Mouse (Mus musculus): ENCODE measurements around the gene Tbata. TPM values are rescaled to one million over a fixed set of nuclear protein-coding genes. Genes with fewer than 3 reads are reported as not detected.

Gene Tbata
- polyA plus RNA-seq (2012; rRNA removed) = not detected in 2 replicates

DNA sequence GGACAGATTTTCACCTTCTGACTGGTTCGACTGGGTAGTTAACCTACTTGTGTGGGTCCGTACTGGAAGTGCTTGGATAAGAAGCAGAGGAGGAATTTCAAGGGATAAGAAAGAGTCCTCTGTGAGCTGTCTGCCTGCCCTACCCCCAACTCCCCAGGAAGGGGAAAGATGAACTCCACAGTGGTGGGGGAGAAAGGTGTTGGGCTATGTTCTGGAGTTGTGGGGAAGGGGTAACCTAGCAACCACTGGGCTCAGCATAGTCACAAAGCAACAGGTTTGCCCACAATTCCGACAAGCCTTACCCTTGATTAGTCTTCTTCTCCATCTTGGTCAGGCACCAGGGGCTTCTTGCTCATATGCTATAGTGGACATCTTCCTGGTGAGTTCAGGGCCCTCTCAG, at the start of gene Tbata:
TSS of gene Tbata (plus strand) at position 301 of the 400 bp plus-strand sequence.
- Histone ChIP-seq H3K36me3 (ENCODE audit: control insufficient read depth, insufficient read depth, low read length) (no peaks in the 10 kb centered on the region), H3K4me1 (ENCODE audit: control insufficient read depth, insufficient read depth, insufficient read length) (peaks cover 2% of the 10 kb centered on the region; the same call in 1 of the 2 replicates), H3K27ac (ENCODE audit: insufficient read depth, low read length) (no peak within 1 kb of the TSS), H3K4me3 (ENCODE audit: extremely low read depth, insufficient read depth, insufficient read length) (no peak within 1 kb of the TSS), H3K27me3 (ENCODE audit: control insufficient read depth, insufficient read depth, low read length) (no peaks in the 10 kb centered on the region)
- no peak for TF ChIP-seq POLR2A (IDR thresholded peaks at IDR 0.05; ENCODE audit: low read depth, low read length)
- no peak for TF ChIP-seq CTCF (IDR thresholded peaks at IDR 0.05; ENCODE audit: extremely low read depth, insufficient read depth, insufficient read length, insufficient replicate concordance)
- no peak for DNase-seq (ENCODE audit: low read depth in 1 of 2, low spot score in 2 of 2)
- WGBS = 81% methylated on average over 3 of the region's 3 CpGs

GRCm38 (mm10) chr10:61123276-61123913, 48.4 kb upstream of the Tbata start:
- no peak overlapping the region for H3K4me3 ChIP-seq (ENCODE audit: extremely low read depth, insufficient read depth, insufficient read length)
- peaks cover 6% of the 10 kb centered on the region for H3K4me1 ChIP-seq (ENCODE audit: control insufficient read depth, insufficient read depth, insufficient read length)
- no peaks in the 10 kb centered on the region for H3K27me3 ChIP-seq (ENCODE audit: control insufficient read depth, insufficient read depth, low read length)
- H3K27ac ChIP-seq (ENCODE audit: insufficient read depth, low read length) = no peak overlapping the region
- H3K36me3 ChIP-seq (ENCODE audit: control insufficient read depth, insufficient read depth, low read length) = peaks cover 5% of the 10 kb centered on the region; the same call in 1 of the 2 replicates
- DNase-seq (ENCODE audit: low read depth in 1 of 2, low spot score in 2 of 2) = no peak
- TF ChIP-seq CTCF (IDR thresholded peaks at IDR 0.05; ENCODE audit: extremely low read depth, insufficient read depth, insufficient read length, insufficient replicate concordance) = no peak
- no peak for TF ChIP-seq POLR2A (IDR thresholded peaks at IDR 0.05; ENCODE audit: low read depth, low read length)
- WGBS = 83% methylated on average over 3 of the region's 3 CpGs

DNA sequence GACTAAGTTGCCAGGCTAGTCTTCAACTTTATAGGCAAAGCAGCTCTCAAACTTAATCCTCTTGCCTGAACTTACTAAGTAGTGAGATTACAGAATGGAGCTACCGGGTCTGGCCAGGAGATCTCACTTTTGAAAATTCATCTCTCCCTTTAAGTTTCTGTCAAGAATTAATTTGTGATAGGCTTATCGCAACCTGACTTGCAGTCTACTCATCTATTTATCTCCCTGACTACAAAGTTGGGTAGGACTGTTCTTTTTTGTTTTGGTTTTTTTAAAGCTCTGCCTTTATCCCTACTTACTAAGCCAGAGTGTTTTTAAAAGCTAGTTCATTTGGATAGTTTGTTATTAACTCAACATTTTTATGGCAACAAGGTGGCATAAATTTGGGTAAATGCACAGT, 47.3 kb upstream of the Tbata start:
- no peak overlapping the region for H3K4me3 ChIP-seq (ENCODE audit: extremely low read depth, insufficient read depth, insufficient read length)

GRCm38 (mm10) chr10:61128701-61129365, 42.9 kb upstream of the Tbata start:
- no peaks in the 10 kb centered on the region for H3K27me3 ChIP-seq (ENCODE audit: control insufficient read depth, insufficient read depth, low read length)
- WGBS = 78% methylated on average over 1 of the region's 1 CpGs
- no peak for DNase-seq (ENCODE audit: low read depth in 1 of 2, low spot score in 2 of 2)
- no peak overlapping the region for H3K27ac ChIP-seq (ENCODE audit: insufficient read depth, low read length)
- TF ChIP-seq CTCF (IDR thresholded peaks at IDR 0.05; ENCODE audit: extremely low read depth, insufficient read depth, insufficient read length, insufficient replicate concordance) = no peak
- TF ChIP-seq POLR2A (IDR thresholded peaks at IDR 0.05; ENCODE audit: low read depth, low read length) = no peak
- H3K4me1 ChIP-seq (ENCODE audit: control insufficient read depth, insufficient read depth, insufficient read length) = no peaks in the 10 kb centered on the region
- H3K36me3 ChIP-seq (ENCODE audit: control insufficient read depth, insufficient read depth, low read length) = no peaks in the 10 kb centered on the region
- no peak overlapping the region for H3K4me3 ChIP-seq (ENCODE audit: extremely low read depth, insufficient read depth, insufficient read length)

More for the DNA sequence above, 47.3 kb upstream of the Tbata start:
- DNase-seq (ENCODE audit: low read depth in 1 of 2, low spot score in 2 of 2) = no peak
- peaks cover 6% of the 10 kb centered on the region for H3K4me1 ChIP-seq (ENCODE audit: control insufficient read depth, insufficient read depth, insufficient read length)
- 80% methylated on average over 2 of the region's 2 CpGs for WGBS
- no peak overlapping the region for H3K27ac ChIP-seq (ENCODE audit: insufficient read depth, low read length)
- no peaks in the 10 kb centered on the region for H3K27me3 ChIP-seq (ENCODE audit: control insufficient read depth, insufficient read depth, low read length)
- TF ChIP-seq POLR2A (IDR thresholded peaks at IDR 0.05; ENCODE audit: low read depth, low read length) = no peak
- no peak for TF ChIP-seq CTCF (IDR thresholded peaks at IDR 0.05; ENCODE audit: extremely low read depth, insufficient read depth, insufficient read length, insufficient replicate concordance)
- peaks cover 3% of the 10 kb centered on the region; the same call in 1 of the 2 replicates for H3K36me3 ChIP-seq (ENCODE audit: control insufficient read depth, insufficient read depth, low read length)

DNA sequence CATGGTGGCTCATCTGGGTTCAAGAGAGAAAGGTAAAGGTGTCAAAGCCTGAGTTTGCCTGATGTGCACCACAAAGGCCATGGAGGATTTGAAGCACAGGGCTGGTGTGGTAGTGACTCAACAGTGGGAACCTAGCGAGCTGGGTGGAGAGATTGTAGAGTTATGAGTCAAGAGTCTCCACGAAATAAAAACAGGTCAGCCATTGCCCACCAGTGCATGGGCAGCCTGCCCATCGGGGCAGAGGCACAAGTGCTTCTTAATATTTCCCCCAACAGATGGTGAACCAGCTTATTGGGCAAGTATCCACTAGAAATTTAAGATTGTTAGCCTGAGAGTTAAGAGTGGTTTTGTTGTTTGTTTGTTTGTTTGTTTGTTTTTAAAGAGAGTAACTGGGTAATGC, 40.8 kb upstream of the Tbata start:
- Histone ChIP-seq H3K27me3 (ENCODE audit: control insufficient read depth, insufficient read depth, low read length) (no peaks in the 10 kb centered on the region), H3K4me3 (ENCODE audit: extremely low read depth, insufficient read depth, insufficient read length) (no peak overlapping the region), H3K4me1 (ENCODE audit: control insufficient read depth, insufficient read depth, insufficient read length) (no peaks in the 10 kb centered on the region), H3K27ac (ENCODE audit: insufficient read depth, low read length) (no peak overlapping the region), H3K36me3 (ENCODE audit: control insufficient read depth, insufficient read depth, low read length) (no peaks in the 10 kb centered on the region)
- TF ChIP-seq CTCF (IDR thresholded peaks at IDR 0.05; ENCODE audit: extremely low read depth, insufficient read depth, insufficient read length, insufficient replicate concordance) (no peak), POLR2A (IDR thresholded peaks at IDR 0.05; ENCODE audit: low read depth, low read length) (no peak)
- DNase-seq (ENCODE audit: low read depth in 1 of 2, low spot score in 2 of 2) = no peak
- 91% methylated on average over 3 of the region's 3 CpGs for WGBS

GRCm38 (mm10) chr10:61134041-61134440, 37.7 kb upstream of the Tbata start:
- Histone ChIP-seq H3K27me3 (ENCODE audit: control insufficient read depth, insufficient read depth, low read length) (no peaks in the 10 kb centered on the region), H3K4me3 (ENCODE audit: extremely low read depth, insufficient read depth, insufficient read length) (no peak overlapping the region), H3K27ac (ENCODE audit: insufficient read depth, low read length) (no peak overlapping the region), H3K4me1 (ENCODE audit: control insufficient read depth, insufficient read depth, insufficient read length) (no peaks in the 10 kb centered on the region), H3K36me3 (ENCODE audit: control insufficient read depth, insufficient read depth, low read length) (peaks cover 3% of the 10 kb centered on the region; the same call in 1 of the 2 replicates)
- WGBS = 79% methylated on average over 4 of the region's 4 CpGs
- TF ChIP-seq POLR2A (IDR thresholded peaks at IDR 0.05; ENCODE audit: low read depth, low read length) (no peak), CTCF (IDR thresholded peaks at IDR 0.05; ENCODE audit: extremely low read depth, insufficient read depth, insufficient read length, insufficient replicate concordance) (no peak)
- DNase-seq (ENCODE audit: low read depth in 1 of 2, low spot score in 2 of 2) = no peak
